Mouse (Mus musculus) midbrain, embryonic 15.5 days (tissue): ENCODE measurements around the gene Nt5dc3. TPM values are rescaled to one million over a fixed set of nuclear protein-coding genes. Genes with fewer than 3 reads are reported as not detected.

Experiments used
- ATAC-seq: fragments of 200-750 bp; cut with Nextera tagmentation; replicated peaks from 2 replicates; pipeline ENCODE4 v1.8.0; 2017; ENCODE audit warnings: moderate TSS enrichment
- H3K27ac ChIP-seq: fragments of 300-500 bp; sonication (generic); 2 replicates; pipeline ENCODE4 v1.5.1; 2015; ENCODE audit warnings: mild to moderate bottlenecking, inconsistent platforms
- H3K27me3 ChIP-seq: fragments of 300-500 bp; sonication (generic); replicated peaks from 2 replicates; pipeline ENCODE4 v1.6.1; 2015; ENCODE audit warnings: inconsistent platforms
- H3K36me3 ChIP-seq: fragments of 300-500 bp; sonication (generic); replicated peaks from 2 replicates; pipeline ENCODE4 v1.6.1; 2015; ENCODE audit warnings: inconsistent platforms
- H3K4me1 ChIP-seq: fragments of 300-500 bp; sonication (generic); 2 replicates; pipeline ENCODE4 v1.6.1; 2015; ENCODE audit warnings: inconsistent platforms
- H3K4me2 ChIP-seq: fragments of 300-500 bp; sonication (generic); 2 replicates; pipeline ENCODE4 v1.6.1; 2015; ENCODE audit warnings: inconsistent platforms, mild to moderate bottlenecking, moderate library complexity
- H3K4me3 ChIP-seq: fragments of 300-500 bp; sonication (generic); 2 replicates; pipeline ENCODE4 v1.5.1; 2015; ENCODE audit warnings: mild to moderate bottlenecking, inconsistent platforms
- H3K9ac ChIP-seq: fragments of 300-500 bp; sonication (generic); 2 replicates; pipeline ENCODE4 v1.6.1; 2015; ENCODE audit warnings: mild to moderate bottlenecking, inconsistent platforms
- H3K9me3 ChIP-seq: fragments of 300-500 bp; sonication (generic); 2 replicates; pipeline ENCODE4 v1.6.1; 2016; ENCODE audit warnings: inconsistent platforms
- WGBS: fragments of 180-500 bp; shearing (Covaris S2); methylation state at CpG from one replicate; pipeline ENCODE4 v1.1.7; 2015; ENCODE audit warnings: mixed read lengths; 5-methylcytosine and 5-hydroxymethylcytosine counted together
- polyA plus RNA-seq: library from polyadenylated mRNA; unstranded; fragments of >200 nt; fragmentation: Nextera tagmentation; extraction: Ambion mirVana; gene quantifications from 2 replicates; pipeline ENCODE4 v1.2.1, GENCODE M21; 2015

The Nt5dc3 gene
- polyA plus RNA-seq = 13.8 and 14.4 TPM in 2 replicates

GRCm38 (mm10) chr10:86778398-86779116 lies at the start of gene Nt5dc3:
TSS of gene Nt5dc3 (plus strand) at chr10:86779005.
- peak within 1 kb of the TSS; percentile 77 for H3K9ac ChIP-seq
- H3K27me3 ChIP-seq = no peaks in the 10 kb centered on the region
- peaks cover 38% of the 10 kb centered on the region for H3K4me1 ChIP-seq
- H3K4me2 ChIP-seq = peak within 1 kb of the TSS; percentile 96
- H3K4me3 ChIP-seq = peak within 1 kb of the TSS; percentile 86
- H3K36me3 ChIP-seq = no peaks in the 10 kb centered on the region
- peak within 1 kb of the TSS; percentile 76 for H3K27ac ChIP-seq
- no peaks in the 10 kb centered on the region for H3K9me3 ChIP-seq
- peak; percentile 97 for ATAC-seq
- 1% methylated on average over 44 of the region's 44 CpGs for WGBS

- WGBS = 11% methylated on average over 22 of the region's 22 CpGs
- H3K4me2 ChIP-seq = peak overlapping the region; percentile 77
- peaks cover 8% of the 10 kb centered on the region; the same call in 1 of the 2 replicates for H3K4me1 ChIP-seq
- H3K9ac ChIP-seq = peak overlapping the region; percentile 55
- H3K4me3 ChIP-seq = peak overlapping the region; percentile 47
- H3K36me3 ChIP-seq = no peaks in the 10 kb centered on the region
- 0 out of 2 replicates have a peak overlapping the region, but pooled peaks have one; percentile 50 for H3K27ac ChIP-seq
- no peaks in the 10 kb centered on the region for H3K27me3 ChIP-seq
- ATAC-seq = peak; percentile 55
- no peaks in the 10 kb centered on the region for H3K9me3 ChIP-seq
Observed at GRCm38 (mm10) chr10:86730823-86731499, 47.8 kb upstream of the Nt5dc3 start.

DNA sequence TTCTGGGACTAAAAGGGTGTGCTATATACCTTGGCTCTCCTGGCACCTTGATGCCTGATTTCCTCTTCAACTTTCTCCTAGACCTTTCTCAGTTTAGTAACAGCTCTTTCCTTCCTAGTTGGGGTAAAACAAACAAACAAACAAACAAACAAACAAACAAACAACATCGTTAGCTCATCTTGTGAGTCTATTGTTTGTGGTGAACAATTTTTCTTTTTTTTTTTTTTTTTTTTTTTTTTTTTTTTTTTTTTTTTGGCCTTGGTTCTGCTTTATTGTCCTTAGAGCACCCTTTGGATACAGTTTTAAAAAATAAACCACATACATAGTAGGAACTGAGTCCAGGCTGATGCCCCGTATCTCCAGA lies 47.3 kb upstream of the Nt5dc3 start:
- 64% methylated on average over 2 of the region's 2 CpGs for WGBS
- H3K36me3 ChIP-seq = no peaks in the 10 kb centered on the region
- H3K4me2 ChIP-seq = peak overlapping the region; percentile 77; the same call in 1 of the 2 replicates
- H3K27me3 ChIP-seq = no peaks in the 10 kb centered on the region
- no peak for ATAC-seq
- no peak overlapping the region for H3K9ac ChIP-seq
- no peak overlapping the region for H3K27ac ChIP-seq
- peaks cover 8% of the 10 kb centered on the region; the same call in 1 of the 2 replicates for H3K4me1 ChIP-seq
- H3K9me3 ChIP-seq = no peaks in the 10 kb centered on the region
- H3K4me3 ChIP-seq = 0 out of 2 replicates have a peak overlapping the region, but pooled peaks have one; percentile 47

DNA sequence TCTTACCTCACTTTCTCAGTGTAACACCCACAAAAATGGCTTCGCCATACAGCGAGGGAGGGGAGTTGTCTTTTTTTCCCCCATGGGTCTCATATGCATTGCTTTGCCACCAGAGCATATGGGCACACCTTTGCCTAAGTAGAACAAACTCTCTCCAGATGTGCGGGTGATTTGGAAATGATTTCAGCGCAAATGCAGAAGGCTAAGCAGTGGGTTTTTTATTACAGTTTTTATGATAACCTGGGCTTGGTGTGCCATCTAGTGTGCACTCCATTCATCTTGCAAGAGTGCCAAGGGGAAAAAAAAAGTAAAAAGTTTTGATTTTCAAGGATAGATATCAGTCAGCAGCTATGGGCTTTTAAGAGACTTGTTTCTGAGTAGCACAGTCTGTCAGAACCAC lies 43.8 kb upstream of the Nt5dc3 start:
- Histone ChIP-seq H3K36me3 (no peaks in the 10 kb centered on the region), H3K9ac (no peak overlapping the region), H3K4me1 (peaks cover 6% of the 10 kb centered on the region; the same call in 1 of the 2 replicates), H3K4me3 (no peak overlapping the region), H3K27me3 (no peaks in the 10 kb centered on the region), H3K9me3 (no peaks in the 10 kb centered on the region), H3K4me2 (no peak overlapping the region), H3K27ac (no peak overlapping the region)
- WGBS = 93% methylated on average over 4 of the region's 4 CpGs
- no peak for ATAC-seq

DNA sequence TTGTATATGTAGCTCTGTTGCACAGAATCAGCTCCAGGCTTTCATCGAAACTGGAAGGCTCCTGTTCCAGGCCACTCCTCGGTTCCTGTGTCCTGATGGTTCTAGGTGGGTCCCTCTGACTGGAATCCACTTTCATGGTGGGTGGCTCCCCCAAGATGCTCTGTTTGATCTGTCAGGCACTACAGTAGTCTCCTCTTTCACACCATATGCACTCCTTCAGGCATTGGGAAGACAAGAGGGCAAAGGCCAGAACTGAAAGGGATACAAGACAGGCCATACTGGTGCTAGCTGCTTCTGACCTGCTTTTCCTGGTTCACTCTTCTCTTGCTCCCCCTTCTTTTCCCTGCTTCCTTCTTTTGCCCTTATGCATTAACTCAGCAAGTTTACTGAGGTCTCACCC lies 35.9 kb upstream of the Nt5dc3 start:
- no peak overlapping the region for H3K4me2 ChIP-seq
- no peaks in the 10 kb centered on the region for H3K27me3 ChIP-seq
- no peaks in the 10 kb centered on the region for H3K4me1 ChIP-seq
- H3K9ac ChIP-seq = no peak overlapping the region
- WGBS = 82% methylated on average over 2 of the region's 2 CpGs
- H3K4me3 ChIP-seq = no peak overlapping the region
- H3K27ac ChIP-seq = no peak overlapping the region
- H3K36me3 ChIP-seq = no peaks in the 10 kb centered on the region
- H3K9me3 ChIP-seq = no peaks in the 10 kb centered on the region
- no peak for ATAC-seq

DNA sequence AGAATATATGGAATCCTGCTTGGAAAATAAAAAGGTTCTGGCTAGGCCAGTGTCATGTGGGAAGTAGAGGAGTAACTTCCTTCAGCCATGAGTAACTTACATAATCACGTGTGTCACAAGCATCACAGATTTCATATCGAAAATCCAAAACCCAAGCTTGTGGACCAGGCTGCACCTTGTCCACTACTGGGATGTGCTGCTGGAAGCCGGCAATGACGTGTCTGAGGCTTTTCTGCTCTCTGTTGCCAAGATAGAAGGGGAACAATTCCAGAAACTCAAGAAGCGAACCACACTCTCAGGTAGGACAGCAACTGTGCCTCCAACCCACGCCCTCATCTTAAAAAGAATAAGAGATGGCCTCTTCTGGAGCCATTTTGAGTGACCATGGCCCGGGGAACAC lies 34.5 kb upstream of the Nt5dc3 start:
- Histone ChIP-seq H3K9me3 (no peaks in the 10 kb centered on the region), H3K36me3 (no peaks in the 10 kb centered on the region), H3K9ac (no peak overlapping the region), H3K4me2 (no peak overlapping the region), H3K27me3 (no peaks in the 10 kb centered on the region), H3K4me1 (no peaks in the 10 kb centered on the region), H3K4me3 (no peak overlapping the region), H3K27ac (no peak overlapping the region)
- no peak for ATAC-seq
- WGBS = 94% methylated on average over 7 of the region's 7 CpGs

GRCm38 (mm10) chr10:86755816-86756502 lies 22.8 kb upstream of the Nt5dc3 start:
- Histone ChIP-seq H3K9ac (no peak overlapping the region), H3K9me3 (no peaks in the 10 kb centered on the region), H3K27ac (no peak overlapping the region), H3K4me3 (no peak overlapping the region), H3K27me3 (no peaks in the 10 kb centered on the region), H3K36me3 (no peaks in the 10 kb centered on the region), H3K4me2 (no peak overlapping the region), H3K4me1 (no peaks in the 10 kb centered on the region)
- no peak for ATAC-seq
- WGBS = 84% methylated on average over 6 of the region's 6 CpGs

DNA sequence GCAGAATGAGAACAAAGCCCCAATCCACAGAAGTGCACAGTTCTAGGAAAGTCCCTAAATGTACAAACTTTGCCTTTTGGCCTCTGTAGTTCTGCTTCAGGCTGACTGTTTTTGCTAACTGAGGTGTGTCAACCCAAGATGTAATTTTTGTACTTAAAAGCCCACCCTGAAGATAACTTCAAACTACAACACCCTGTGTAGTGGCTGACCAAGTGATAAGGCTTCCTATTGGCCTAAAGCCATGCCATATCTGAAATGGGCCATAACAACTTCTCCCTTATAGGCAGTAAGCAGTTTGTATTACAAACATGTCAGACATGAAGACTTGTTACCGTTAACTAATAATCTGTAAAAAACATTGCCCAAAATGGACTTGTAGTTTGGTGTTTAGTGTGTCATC lies 21.1 kb upstream of the Nt5dc3 start:
- no peak overlapping the region for H3K4me2 ChIP-seq
- no peaks in the 10 kb centered on the region for H3K4me1 ChIP-seq
- H3K9me3 ChIP-seq = no peaks in the 10 kb centered on the region
- H3K9ac ChIP-seq = no peak overlapping the region
- H3K27ac ChIP-seq = no peak overlapping the region
- no peak overlapping the region for H3K4me3 ChIP-seq
- H3K27me3 ChIP-seq = no peaks in the 10 kb centered on the region
- WGBS = 95% methylated on average over 1 of the region's 1 CpGs
- ATAC-seq = no peak
- no peaks in the 10 kb centered on the region for H3K36me3 ChIP-seq

- Histone ChIP-seq H3K4me1 (no peaks in the 10 kb centered on the region), H3K4me3 (no peak overlapping the region), H3K27ac (no peak overlapping the region), H3K9me3 (no peaks in the 10 kb centered on the region), H3K9ac (no peak overlapping the region), H3K4me2 (no peak overlapping the region), H3K36me3 (no peaks in the 10 kb centered on the region), H3K27me3 (no peaks in the 10 kb centered on the region)
- 91% methylated on average over 6 of the region's 6 CpGs for WGBS
- no peak for ATAC-seq
Observed at GRCm38 (mm10) chr10:86758211-86758610, 20.6 kb upstream of the Nt5dc3 start.

DNA sequence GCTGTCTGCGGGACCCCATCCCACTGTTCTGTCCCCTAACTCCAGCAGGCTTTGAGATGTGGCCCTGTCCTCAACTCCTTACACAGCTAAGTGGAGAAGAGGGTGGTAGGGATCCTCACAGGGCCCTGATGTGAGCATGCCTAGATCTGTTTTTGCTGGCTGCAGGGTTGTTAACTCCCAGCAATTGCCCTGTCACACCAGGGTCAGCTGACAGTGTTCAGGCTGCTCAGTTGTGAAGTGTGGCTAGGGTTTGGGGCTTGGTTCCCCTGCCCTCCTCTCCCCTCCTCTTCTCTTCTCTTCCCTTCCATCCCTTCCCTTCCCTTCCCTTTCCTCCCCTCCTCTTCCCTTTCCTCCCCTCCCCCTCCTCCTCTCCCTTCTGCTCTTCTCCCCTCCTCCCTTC lies 17.6 kb upstream of the Nt5dc3 start:
- Histone ChIP-seq H3K4me3 (no peak overlapping the region), H3K9me3 (no peaks in the 10 kb centered on the region), H3K27ac (peak overlapping the region; percentile 56; the same call in 1 of the 2 replicates), H3K9ac (no peak overlapping the region), H3K36me3 (no peaks in the 10 kb centered on the region), H3K4me1 (no peaks in the 10 kb centered on the region), H3K4me2 (no peak overlapping the region), H3K27me3 (no peaks in the 10 kb centered on the region)
- WGBS = 93% methylated on average over 1 of the region's 1 CpGs
- peak; percentile 40 for ATAC-seq

- peak overlapping the region; percentile 56 for H3K27ac ChIP-seq
- 50% methylated on average over 7 of the region's 7 CpGs for WGBS
- no peaks in the 10 kb centered on the region for H3K4me1 ChIP-seq
- H3K27me3 ChIP-seq = no peaks in the 10 kb centered on the region
- H3K9me3 ChIP-seq = no peaks in the 10 kb centered on the region
- H3K4me2 ChIP-seq = no peak overlapping the region
- no peak overlapping the region for H3K9ac ChIP-seq
- no peak overlapping the region for H3K4me3 ChIP-seq
- no peaks in the 10 kb centered on the region for H3K36me3 ChIP-seq
- ATAC-seq = peak; percentile 79
Observed at GRCm38 (mm10) chr10:86761722-86762383, 17.0 kb upstream of the Nt5dc3 start.

GRCm38 (mm10) chr10:86762384-86762730 lies 16.4 kb upstream of the Nt5dc3 start:
- ATAC-seq = peak; percentile 43
- no peaks in the 10 kb centered on the region for H3K27me3 ChIP-seq
- no peaks in the 10 kb centered on the region for H3K4me1 ChIP-seq
- no peak overlapping the region for H3K9ac ChIP-seq
- WGBS = 57% methylated on average over 3 of the region's 3 CpGs
- H3K9me3 ChIP-seq = no peaks in the 10 kb centered on the region
- H3K27ac ChIP-seq = peak overlapping the region; percentile 56
- H3K36me3 ChIP-seq = no peaks in the 10 kb centered on the region
- H3K4me3 ChIP-seq = no peak overlapping the region
- no peak overlapping the region for H3K4me2 ChIP-seq
